Comparison of ENCODE assay signal across 8 mouse cellular contexts in genomic region chr10:19188082-19188742, GRCm38 (mm10).
DNase-seq lines count a peak whose midpoint lies in the region; ATAC-seq and TF ChIP-seq lines count a peak whose summit lies in the region.

No protein-coding gene starts in this region.

- WGBS in heart, embryonic 13.5 days, result 22% methylated on average over 13 of the region's 13 CpGs
- 23% methylated on average over 13 of the region's 13 CpGs for WGBS in forebrain, embryonic 13.5 days
- 37% methylated on average over 13 of the region's 13 CpGs for WGBS in liver, embryonic 15.5 days (ENCODE audit: insufficient replicate concordance)
- WGBS in thymus, adult 2 months, result 18% methylated on average over 13 of the region's 13 CpGs

- H3K4me1 ChIP-seq in heart, embryonic 13.5 days, result peaks cover 19% of the 10 kb centered on the region
- H3K4me1 ChIP-seq in forebrain, embryonic 13.5 days, result no peaks in the 10 kb centered on the region; the same call in 1 of the 2 replicates
- peaks cover 7% of the 10 kb centered on the region; the same call in 1 of the 2 replicates for H3K4me1 ChIP-seq in liver, embryonic 15.5 days (replicated peaks)
- peaks cover 38% of the 10 kb centered on the region for H3K4me1 ChIP-seq in thymus, adult 2 months (replicated peaks; ENCODE audit: control insufficient read depth, insufficient read depth, low read length)

- peak overlapping the region; percentile 73 for H3K9ac ChIP-seq in heart, embryonic 13.5 days
- H3K9ac ChIP-seq in forebrain, embryonic 13.5 days, result peak overlapping the region; percentile 59
- H3K9ac ChIP-seq in liver, embryonic 15.5 days, result no peak overlapping the region

- no peaks in the 10 kb centered on the region for H3K36me3 ChIP-seq in heart, embryonic 13.5 days
- H3K36me3 ChIP-seq in forebrain, embryonic 13.5 days (ENCODE audit: poor library complexity, severe bottlenecking), result no peaks in the 10 kb centered on the region
- no peaks in the 10 kb centered on the region for H3K36me3 ChIP-seq in liver, embryonic 15.5 days (replicated peaks)
- H3K36me3 ChIP-seq in thymus, adult 2 months (ENCODE audit: control insufficient read depth, insufficient read depth, low read length), result no peaks in the 10 kb centered on the region

- TF ChIP-seq CTCF in thymus, adult 2 months (IDR thresholded peaks at IDR 0.05; ENCODE audit: borderline replicate concordance, control insufficient read depth, extremely low read depth, insufficient read depth, low read length, poor library complexity), result peak; percentile 55; the same call in 1 of the 2 replicates

- peaks cover 14% of the 10 kb centered on the region for H3K27me3 ChIP-seq in heart, embryonic 13.5 days (replicated peaks)
- H3K27me3 ChIP-seq in forebrain, embryonic 13.5 days, result peaks cover 10% of the 10 kb centered on the region
- H3K27me3 ChIP-seq in liver, embryonic 15.5 days, result no peaks in the 10 kb centered on the region
- H3K27me3 ChIP-seq in thymus, adult 2 months (ENCODE audit: control insufficient read depth, insufficient read depth, low read length), result no peaks in the 10 kb centered on the region

- ATAC-seq in heart, embryonic 13.5 days (ENCODE audit: extremely low read depth, insufficient number of reproducible peaks, low FRiP score, low TSS enrichment), result no peak
- peak; percentile 36 for ATAC-seq in forebrain, embryonic 13.5 days
- no peak for ATAC-seq in liver, embryonic 15.5 days (ENCODE audit: insufficient read depth)
- ATAC-seq in megakaryocyte progenitor cell, adult 5-6 weeks (replicated peaks; ENCODE audit: poor library complexity), result no peak

- peak overlapping the region; percentile 39 for H3K4me3 ChIP-seq in heart, embryonic 13.5 days
- 0 out of 2 replicates have a peak overlapping the region, but pooled peaks have one; percentile 6 for H3K4me3 ChIP-seq in forebrain, embryonic 13.5 days
- H3K4me3 ChIP-seq in liver, embryonic 15.5 days (replicated peaks), result no peak overlapping the region
- peak overlapping the region; percentile 55 for H3K4me3 ChIP-seq in thymus, adult 2 months (ENCODE audit: control insufficient read depth, insufficient read depth, low read length)

- no peak for DNase-seq in heart, adult 9 months (ENCODE audit: low spot score in 2 of 2)
- peak; percentile 65 to 72 for DNase-seq in CD8-positive naive resting alpha-beta T cell, adult 2 months (ENCODE audit: low read depth in 2 of 2, low spot score in 2 of 2)
- peak; percentile 78 for DNase-seq in thymus, adult 2 months
- DNase-seq in layer of hippocampus, adult 18-20 months (ENCODE audit: low spot score in 2 of 2), result no peak

- no peak overlapping the region for H3K27ac ChIP-seq in heart, embryonic 13.5 days (replicated peaks)
- H3K27ac ChIP-seq in forebrain, embryonic 13.5 days, result no peak overlapping the region
- no peak overlapping the region for H3K27ac ChIP-seq in liver, embryonic 15.5 days (replicated peaks)
- peak overlapping the region; percentile 99 for H3K27ac ChIP-seq in thymus, adult 2 months (ENCODE audit: control insufficient read depth, insufficient read depth, low read length)

- peak overlapping the region; percentile 64 for H3K4me2 ChIP-seq in heart, embryonic 13.5 days
- H3K4me2 ChIP-seq in forebrain, embryonic 13.5 days, result peak overlapping the region; percentile 45
- H3K4me2 ChIP-seq in liver, embryonic 15.5 days, result peak overlapping the region; percentile 36

- peak; percentile 82 for TF ChIP-seq POLR2A in thymus, adult 2 months (IDR thresholded peaks at IDR 0.05; ENCODE audit: control insufficient read depth, extremely low read depth, insufficient read depth, low read length, poor library complexity)

- no peaks in the 10 kb centered on the region for H3K9me3 ChIP-seq in heart, embryonic 13.5 days
- H3K9me3 ChIP-seq in forebrain, embryonic 13.5 days (replicated peaks), result no peaks in the 10 kb centered on the region
- H3K9me3 ChIP-seq in liver, embryonic 15.5 days (replicated peaks), result no peaks in the 10 kb centered on the region

Comparison
In these comparisons a context has a peak if more than half of its experiments do, and no peak if none do; other contexts are left out.
1. DNase-seq: peak in CD8-positive naive resting alpha-beta T cell, adult 2 months (2 of 2) and thymus, adult 2 months (single experiment); none in heart, adult 9 months (0 of 2) and layer of hippocampus, adult 18-20 months (0 of 2).
2. Peak in every context shown above with its lines, with median percentiles within 50 percentile points of each other: H3K4me2 ChIP-seq.